Mouse (Mus musculus): ENCODE measurements around the gene Pilrb2.

- TF ChIP-seq EP300 (IDR thresholded peaks at IDR 0.05) (no peak), CTCF (IDR thresholded peaks at IDR 0.05) (no peak)
Observed at GRCm38 (mm10) chr5:137822126-137822525, 49.5 kb downstream of the Pilrb2 start.
